Mouse (Mus musculus) CH12.LX (cell line): ENCODE results near the gene Gria1. TPM values are rescaled to one million over a fixed set of nuclear protein-coding genes. Genes with fewer than 3 reads are reported as not detected.

Source experiments
- DNase-seq: peaks from one replicate; pipeline ENCODE4 v3.0.0-alpha.2; 2013; ENCODE audit errors: extremely low read depth
- H3K27ac ChIP-seq: 2 replicates; pipeline ENCODE4 v1.5.1; 2012; ENCODE audit warnings: low read depth, mild to moderate bottlenecking, control low read depth, moderate library complexity; ENCODE audit not compliant: insufficient read depth
- H3K27me3 ChIP-seq: replicated peaks from 2 replicates; pipeline ENCODE3; 2012; ENCODE audit warnings: inconsistent platforms
- H3K36me3 ChIP-seq, 2 experiments: replicated peaks in 1 of 2; 2 replicates each; pipeline versions ENCODE3 to v1.6.1; 2012; ENCODE audit warnings: inconsistent platforms in 1 of 2, low read length in 1 of 2, mild to moderate bottlenecking in 1 of 2, mixed read lengths in 1 of 2, moderate library complexity in 1 of 2; ENCODE audit not compliant: control insufficient read depth in 1 of 2, insufficient read depth in 1 of 2
- H3K4me1 ChIP-seq, 2 experiments: 2 replicates each; pipeline ENCODE4 v1.6.1; 2012; ENCODE audit warnings: inconsistent platforms in 1 of 2, moderate library complexity in 1 of 2; ENCODE audit not compliant: insufficient read depth in 2 of 2, control insufficient read depth in 1 of 2
- H3K4me2 ChIP-seq: 2 replicates; pipeline ENCODE4 v1.6.1; 2012; ENCODE audit warnings: low read depth, mild to moderate bottlenecking, control low read depth; ENCODE audit not compliant: poor library complexity, insufficient read depth, severe bottlenecking
- H3K4me3 ChIP-seq, 3 experiments: fragments of 150-350 bp in 1 of 3; sonication (generic) in 1 of 3; replicated peaks in 1 of 3; 2 replicates each; pipeline versions ENCODE3 to v1.5.1; 2011 to 2012; ENCODE audit warnings: low read depth in 2 of 3, low read length in 2 of 3, mild to moderate bottlenecking in 2 of 3, moderate library complexity in 2 of 3, control low read depth in 1 of 3, improper control_type of control experiment in 1 of 3, inconsistent platforms in 1 of 3, mixed read lengths in 1 of 3; ENCODE audit not compliant: poor library complexity in 1 of 3
- H3K79me2 ChIP-seq: replicated peaks from 2 replicates; pipeline ENCODE4 v1.6.1; 2012; ENCODE audit warnings: mild to moderate bottlenecking, moderate library complexity; ENCODE audit not compliant: control insufficient read depth, poor library complexity, insufficient read depth, severe bottlenecking; ENCODE audit errors: extremely low read depth
- H3K9ac ChIP-seq: 2 replicates; pipeline ENCODE4 v1.6.1; 2012; ENCODE audit warnings: low read depth, mild to moderate bottlenecking, control low read depth, moderate library complexity; ENCODE audit not compliant: insufficient read depth
- H3K9me3 ChIP-seq: replicated peaks from 2 replicates; pipeline ENCODE3; 2012; ENCODE audit warnings: low read length, inconsistent platforms, mixed read lengths
- CHD2 ChIP-seq: IDR thresholded peaks from 2 replicates; pipeline ENCODE4 v1.6.1; 2011; ENCODE audit warnings: low read length, improper control_type of control experiment
- E2F4 ChIP-seq: IDR thresholded peaks from 2 replicates; pipeline ENCODE4 v1.6.1; 2011; ENCODE audit warnings: low read depth, low read length, improper control_type of control experiment; ENCODE audit not compliant: insufficient replicate concordance
- ELF1 ChIP-seq: IDR thresholded peaks from 2 replicates; pipeline ENCODE4 v1.6.1; 2014; ENCODE audit warnings: low read depth, mild to moderate bottlenecking, inconsistent platforms, low read length, improper control_type of control experiment
- EP300 ChIP-seq: IDR thresholded peaks from 2 replicates; pipeline ENCODE4 v1.6.1; 2011; ENCODE audit warnings: low read length, improper control_type of control experiment
- ETS1 ChIP-seq: conservative IDR thresholded peaks from 2 replicates; pipeline ENCODE4 v1.6.1; 2012; ENCODE audit warnings: low read depth, mild to moderate bottlenecking, inconsistent platforms, low read length, improper control_type of control experiment, moderate library complexity
- GABPA ChIP-seq: IDR thresholded peaks from 2 replicates; pipeline ENCODE4 v1.6.1; 2012; ENCODE audit warnings: low read depth, low read length, improper control_type of control experiment, inconsistent platforms; ENCODE audit not compliant: insufficient replicate concordance
- HCFC1 ChIP-seq: IDR thresholded peaks from 2 replicates; pipeline ENCODE4 v1.6.1; 2012; ENCODE audit warnings: low read depth, mild to moderate bottlenecking, inconsistent platforms, low read length, improper control_type of control experiment
- JUN ChIP-seq: IDR thresholded peaks from 2 replicates; pipeline ENCODE4 v1.6.1; 2011; ENCODE audit warnings: low read depth, mild to moderate bottlenecking, low read length, improper control_type of control experiment, moderate library complexity; ENCODE audit not compliant: insufficient read depth
- JUND ChIP-seq: conservative IDR thresholded peaks from 2 replicates; pipeline ENCODE4 v1.6.1; 2011; ENCODE audit warnings: low read depth, low read length, improper control_type of control experiment
- KAT2A ChIP-seq: IDR thresholded peaks from 2 replicates; pipeline ENCODE4 v1.6.1; 2012; ENCODE audit warnings: low read length, improper control_type of control experiment, inconsistent platforms; ENCODE audit not compliant: insufficient replicate concordance
- MAFK ChIP-seq: IDR thresholded peaks from 2 replicates; pipeline ENCODE4 v1.6.1; 2011; ENCODE audit warnings: low read length, improper control_type of control experiment; ENCODE audit not compliant: insufficient replicate concordance
- MAZ ChIP-seq: IDR thresholded peaks from 2 replicates; pipeline ENCODE4 v1.6.1; 2012; ENCODE audit warnings: low read depth, mild to moderate bottlenecking, inconsistent platforms, low read length, improper control_type of control experiment, moderate library complexity
- MXI1 ChIP-seq: IDR thresholded peaks from 2 replicates; pipeline ENCODE4 v1.6.1; 2011; ENCODE audit warnings: mild to moderate bottlenecking, low read depth, low read length, improper control_type of control experiment
- MYC ChIP-seq: IDR thresholded peaks from 2 replicates; pipeline ENCODE4 v1.6.1; 2011; ENCODE audit warnings: low read depth, mild to moderate bottlenecking, improper control_type of control experiment, low read length
- NELFE ChIP-seq: IDR thresholded peaks from 2 replicates; pipeline ENCODE4 v1.6.1; 2011; ENCODE audit warnings: low read depth, low read length, improper control_type of control experiment
- NRF1 ChIP-seq: IDR thresholded peaks from 2 replicates; pipeline ENCODE4 v1.6.1; 2014; ENCODE audit warnings: low read depth, mild to moderate bottlenecking, inconsistent platforms, low read length, improper control_type of control experiment, moderate library complexity
- PAX5 ChIP-seq: IDR thresholded peaks from 2 replicates; pipeline ENCODE4 v1.6.1; 2012; ENCODE audit warnings: low read length, inconsistent platforms, mixed read lengths
- POLR2AphosphoS2 ChIP-seq: IDR thresholded peaks from 2 replicates; pipeline ENCODE4 v1.6.1; 2011; ENCODE audit warnings: low read depth, low read length, improper control_type of control experiment
- RAD21 ChIP-seq: IDR thresholded peaks from 2 replicates; pipeline ENCODE4 v1.6.1; 2011; ENCODE audit warnings: low read depth, mild to moderate bottlenecking, low read length, improper control_type of control experiment, moderate library complexity
- RCOR1 ChIP-seq: conservative IDR thresholded peaks from 2 replicates; pipeline ENCODE4 v1.6.1; 2012; ENCODE audit warnings: low read depth, mild to moderate bottlenecking, inconsistent platforms, low read length, improper control_type of control experiment
- SMC3 ChIP-seq: IDR thresholded peaks from 2 replicates; pipeline ENCODE4 v1.6.1; 2011; ENCODE audit warnings: low read depth, low read length, improper control_type of control experiment
- ZC3H11A ChIP-seq: IDR thresholded peaks from 2 replicates; pipeline ENCODE4 v1.6.1; 2012; ENCODE audit warnings: low read depth, mild to moderate bottlenecking, inconsistent platforms, low read length, improper control_type of control experiment
- ZKSCAN1 ChIP-seq: IDR thresholded peaks from 2 replicates; pipeline ENCODE4 v1.6.1; 2012; ENCODE audit warnings: low read depth, inconsistent platforms, low read length, improper control_type of control experiment, borderline replicate concordance
- ZMIZ1 ChIP-seq: IDR thresholded peaks from 2 replicates; pipeline ENCODE4 v1.6.1; 2012; ENCODE audit warnings: low read depth, mild to moderate bottlenecking, inconsistent platforms, low read length, improper control_type of control experiment
- ZNF384 ChIP-seq: IDR thresholded peaks from 2 replicates; pipeline ENCODE4 v1.6.1; 2012; ENCODE audit warnings: low read depth, low read length, improper control_type of control experiment, inconsistent platforms
- dilution Hi-C: fragments of 300-500 bp; cut with MboI; formaldehyde crosslinking; loops from 2 replicates; pipeline ENCODE4 v1.14.3; 2020; ENCODE audit warnings: low sequenced_read_pairs; ENCODE audit not compliant: extremely low pct_unique_long_range_greater_than_20kb, extremely low pct_ligation_motif_present
- in situ Hi-C: fragments of 300-500 bp; cut with MboI; formaldehyde crosslinking; loops from 3 replicates; pipeline ENCODE4 v1.14.3; 2019; ENCODE audit warnings: low sequenced_read_pairs, low pct_ligation_motif_present, low pct_unique_long_range_greater_than_20kb, mixed read lengths
- polyA plus RNA-seq: library from polyadenylated mRNA; unstranded; fragments of >175 nt; gene quantifications from 2 replicates; pipeline ENCODE4 v1.2.1, GENCODE M21; 2012; ENCODE audit warnings: low read depth; ENCODE audit not compliant: insufficient read length
- total RNA-seq, 2 experiments: library from RNA; depleted of rRNA; stranded (reverse); fragments of 300-350 nt in 1 of 2; fragments of >200 nt in 1 of 2; gene quantifications; 2 replicates each; pipeline ENCODE4 v1.2.3; 2012 to 2014

Gene Gria1
- total and polyA plus RNA-seq, 3 experiments: under 0.01 to 0.49 (median 0.05) TPM

GRCm38 (mm10) chr11:57105683-57106082 is 94.5 kb downstream of the Gria1 start:
- no peaks in the 10 kb centered on the region for H3K36me3 ChIP-seq
- no peak overlapping the region for H3K4me2 ChIP-seq
- no peak overlapping the region for H3K9ac ChIP-seq
- in situ Hi-C loops: no loop called here
- H3K4me3 ChIP-seq: no peak overlapping the region
- dilution Hi-C loops: no loop called here
- TF ChIP-seq ETS1 (no peak), MYC (no peak), NELFE (no peak), GABPA (no peak), SMC3 (no peak), MXI1 (no peak), RAD21 (no peak), CHD2 (no peak), RCOR1 (no peak), ZC3H11A (no peak), KAT2A (no peak), ZKSCAN1 (no peak), ZNF384 (no peak), MAZ (no peak), E2F4 (no peak), JUND (no peak)
- H3K27me3 ChIP-seq: peaks cover 45% of the 10 kb centered on the region
- no peaks in the 10 kb centered on the region for H3K79me2 ChIP-seq
- H3K9me3 ChIP-seq: no peaks in the 10 kb centered on the region
- H3K27ac ChIP-seq: no peak overlapping the region
- DNase-seq: no peak
- H3K4me1 ChIP-seq: peaks cover 0 to 11% of the 10 kb centered on the region in 2 experiments; a peak in 1 of 4 replicates

DNA sequence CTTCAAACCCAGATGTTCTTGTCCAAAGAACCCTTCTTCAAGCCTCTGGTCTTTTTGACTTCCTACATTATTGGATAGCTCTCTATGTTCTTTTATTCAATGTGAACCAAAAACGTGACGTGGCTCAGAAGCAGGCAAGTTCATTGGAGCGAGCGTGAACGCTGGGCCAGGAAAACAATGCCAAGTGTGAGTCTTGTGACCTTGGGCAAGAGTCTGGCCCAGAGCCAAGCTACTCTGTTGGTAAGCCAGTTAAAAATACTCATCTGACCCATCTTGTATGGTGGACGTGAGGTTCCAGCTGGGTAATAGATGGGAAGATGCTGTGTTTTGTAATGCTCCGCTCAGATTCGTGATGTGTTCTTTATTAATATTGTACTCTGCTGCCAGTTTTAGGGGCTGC is 101.2 kb downstream of the Gria1 start:
- peaks cover 55% of the 10 kb centered on the region for H3K27me3 ChIP-seq
- TF ChIP-seq KAT2A: no peak
- no peak for TF ChIP-seq JUN
- no peak for TF ChIP-seq MAFK
- no peak for TF ChIP-seq RAD21
- TF ChIP-seq NRF1: no peak
- no peak for TF ChIP-seq PAX5
- no peak for TF ChIP-seq JUND
- no peak for TF ChIP-seq MXI1
- TF ChIP-seq EP300: no peak
- no peak for TF ChIP-seq NELFE
- TF ChIP-seq ZMIZ1: no peak
- TF ChIP-seq ZKSCAN1: no peak
- TF ChIP-seq POLR2AphosphoS2: no peak
- no peak for TF ChIP-seq ZNF384
- no peak for TF ChIP-seq HCFC1
- no peak for TF ChIP-seq SMC3
- TF ChIP-seq ELF1: no peak
- TF ChIP-seq CHD2: no peak
- no peak for TF ChIP-seq GABPA
- dilution Hi-C loops: no loop called here

More for the DNA sequence above, 101.2 kb downstream of the Gria1 start:
- Histone ChIP-seq H3K27ac (no peak overlapping the region), H3K4me2 (no peak overlapping the region), H3K9me3 (peaks cover 3% of the 10 kb centered on the region), H3K9ac (no peak overlapping the region), H3K36me3 (no peaks in the 10 kb centered on the region), H3K79me2 (no peaks in the 10 kb centered on the region), H3K4me1 (no peaks in the 10 kb centered on the region), H3K4me3 (no peak overlapping the region)
- DNase-seq: no peak
- in situ Hi-C loops: no loop called here
